Mouse (Mus musculus) liver, embryonic 14.5 days (tissue): Measurements from ENCODE around the gene Vmn2r89.

ENCODE experiments used
- CTCF ChIP-seq: IDR thresholded peaks from 2 replicates; pipeline ENCODE4 v1.5.1; 2016; ENCODE audit warnings: antibody characterized with exemption, low read depth, control low read depth
- EP300 ChIP-seq: IDR thresholded peaks from 2 replicates; pipeline ENCODE4 v1.6.1; 2016; ENCODE audit warnings: antibody characterized with exemption, low read depth

- TF ChIP-seq EP300 (no peak), CTCF (no peak)
Observed at GRCm38 (mm10) chr14:51434546-51434945, 17.1 kb upstream of the Vmn2r89 start.
